Mouse (Mus musculus) kidney, adult 2 months (tissue): Measurements from ENCODE around the gene Renbp.

Experiments used
- CTCF ChIP-seq: fragments of 200-500 bp; conservative IDR thresholded peaks from 2 replicates; pipeline ENCODE4 v1.5.1; 2011; ENCODE audit warnings: low read depth, mild to moderate bottlenecking, control low read depth, low read length, moderate library complexity, mixed read lengths; ENCODE audit not compliant: insufficient read depth, insufficient read length
- POLR2A ChIP-seq: fragments of 200-500 bp; IDR thresholded peaks from one replicate; pipeline ENCODE4 v1.6.1; 2011; ENCODE audit warnings: low read depth, low read length, control low read depth

DNA sequence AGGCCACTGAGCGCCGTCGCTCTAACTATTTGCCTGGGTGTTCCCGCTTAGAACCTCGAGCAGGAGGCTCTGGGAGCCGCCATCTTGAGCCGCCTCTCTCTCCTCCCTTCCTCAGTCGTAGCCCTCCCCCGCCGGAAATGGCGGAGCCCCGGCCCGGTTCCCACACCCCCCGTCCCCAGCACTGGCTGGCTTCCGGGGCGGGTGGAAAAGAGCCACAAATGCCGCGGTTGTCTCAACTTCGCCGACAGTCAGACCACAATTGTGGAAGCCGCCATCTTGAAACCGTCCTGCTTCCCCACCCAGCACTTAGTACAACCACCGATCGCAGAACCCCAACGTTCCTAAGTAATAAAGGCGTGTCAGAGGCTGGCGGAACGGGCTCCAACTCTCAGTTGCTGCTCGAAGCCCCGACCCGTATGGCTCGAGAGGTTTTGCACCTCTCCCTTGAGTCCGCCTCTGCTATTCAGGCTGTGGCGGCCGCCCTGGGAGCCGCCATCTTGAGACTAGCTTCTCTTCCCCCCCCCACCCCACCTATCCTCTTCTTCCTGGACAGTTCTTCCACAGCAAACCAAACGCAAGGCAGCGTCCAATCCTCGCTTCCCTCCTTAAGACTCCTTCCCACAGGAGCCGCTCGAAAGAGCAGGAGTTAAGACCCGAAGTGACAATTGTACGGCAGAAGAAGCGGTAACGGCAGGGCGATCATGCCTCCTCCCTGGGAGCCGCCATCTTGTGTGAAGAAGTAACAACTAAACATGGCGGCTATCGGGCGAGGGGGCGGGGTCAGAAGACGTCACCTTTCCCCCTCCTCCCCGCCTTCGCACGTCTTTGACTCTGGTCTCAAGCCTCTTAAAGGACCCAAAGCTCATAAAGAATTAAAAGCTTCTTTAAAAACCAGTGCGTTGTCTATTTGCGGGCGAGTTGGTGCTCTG, 35.9 kb upstream of the Renbp start, which contains the start of gene Hcfc1:
- TF ChIP-seq CTCF (no peak), POLR2A (no peak)
